Mouse (Mus musculus) adrenal gland, adult 2 months (tissue): ENCODE data around the gene Gm5800. TPM values are rescaled to one million over a fixed set of nuclear protein-coding genes. Genes with fewer than 3 reads are reported as not detected.
A peak's percentile ranks its signal among the peaks of the same experiment; 100 is the strongest.
"Not testable (repeated sequence)": the region's sequence is repeated elsewhere in the genome, so short reads cannot be mapped to it uniquely, and the experiment has no call there.

Experiments used
- DNase-seq: peaks from one replicate; pipeline ENCODE4 v3.0.0; 2021
- long read RNA-seq: library from polyadenylated mRNA; stranded (forward); transcript quantifications from one replicate; pipeline ENCODE4 v2.0.0, GENCODE M21; 2021
- polyA plus RNA-seq: library from polyadenylated mRNA; depleted of rRNA; stranded (reverse); fragments of >200 nt; gene quantifications from 2 replicates; pipeline ENCODE4 v1.2.3, GENCODE M21; 2012; rRNA removed
- total RNA-seq, 2 experiments: library from RNA; stranded (reverse); gene quantifications; 2 replicates each; pipeline ENCODE4 v1.2.3; 2021

Gm5800 gene
- total RNA-seq (not detected), polyA plus RNA-seq (not detected in 2 replicates)
- long read RNA-seq = 0 reads

- no peak for DNase-seq
Observed at GRCm38 (mm10) chr14:51717083-51717482, at the start of gene Gm5800. Gene Gm5800, minus strand, starts transcription at chr14:51717183.

GRCm38 (mm10) chr14:51755944-51756343 is 39.0 kb upstream of the Gm5800 start:
- DNase-seq = no peak

- DNase-seq = peak; percentile 18
Observed at GRCm38 (mm10) chr14:51740347-51741170, 23.6 kb upstream of the Gm5800 start.

- DNase-seq = no peak
Observed at GRCm38 (mm10) chr14:51739150-51739993, 22.4 kb upstream of the Gm5800 start.

- no peak for DNase-seq
Observed at GRCm38 (mm10) chr14:51738411-51739149, 21.6 kb upstream of the Gm5800 start.

- no peak for DNase-seq
Observed at GRCm38 (mm10) chr14:51737967-51738366, 21.0 kb upstream of the Gm5800 start.

- DNase-seq = not testable (repeated sequence)
Observed at GRCm38 (mm10) chr14:51695368-51695767, 21.6 kb downstream of the Gm5800 start, which contains the start of gene Gm17079. Gene Gm17079, minus strand, starts transcription at chr14:51695468.

- DNase-seq = no peak
Observed at GRCm38 (mm10) chr14:51677269-51677668, 39.7 kb downstream of the Gm5800 start.

Other genes starting within 250 kb of the Gm5800 start
- not detected for gene Gm5622, start 164.4 kb downstream of the Gm5800 start, total RNA-seq
- not detected in 2 replicates for gene Gm5622, start 164.4 kb downstream of the Gm5800 start, polyA plus RNA-seq
- not detected for gene Gm17175, start 143.1 kb downstream of the Gm5800 start, total RNA-seq
- not detected in 2 replicates for gene Gm17175, start 143.1 kb downstream of the Gm5800 start, polyA plus RNA-seq
- gene Gm17174, start 125.0 kb downstream of the Gm5800 start, total RNA-seq = not detected
- gene Gm17174, start 125.0 kb downstream of the Gm5800 start, polyA plus RNA-seq = not detected in 2 replicates
- not detected for gene Gm17078, start 105.9 kb downstream of the Gm5800 start, total RNA-seq
- gene Gm17078, start 105.9 kb downstream of the Gm5800 start, polyA plus RNA-seq = not detected in 2 replicates
- not detected for gene Gm4181, start 81.5 kb downstream of the Gm5800 start, total RNA-seq
- not detected in 2 replicates for gene Gm4181, start 81.5 kb downstream of the Gm5800 start, polyA plus RNA-seq
- gene Gm17079, start 21.7 kb downstream of the Gm5800 start, total RNA-seq = not detected
- gene Gm17079, start 21.7 kb downstream of the Gm5800 start, polyA plus RNA-seq = not detected in 2 replicates
- not detected for gene Ang4, start 56.4 kb upstream of the Gm5800 start, total RNA-seq
- gene Ang4, start 56.4 kb upstream of the Gm5800 start, polyA plus RNA-seq = not detected in 2 replicates
- gene AY358078, start 82.9 kb upstream of the Gm5800 start, total RNA-seq = not detected
- gene AY358078, start 82.9 kb upstream of the Gm5800 start, polyA plus RNA-seq = not detected in 2 replicates
- gene Ear6, start 136.5 kb upstream of the Gm5800 start, total RNA-seq = not detected
- not detected in 2 replicates for gene Ear6, start 136.5 kb upstream of the Gm5800 start, polyA plus RNA-seq
- gene Mettl17, start 167.7 kb upstream of the Gm5800 start, total RNA-seq = 10 to 100 TPM; 31.0 to 33.4 TPM
- gene Mettl17, start 167.7 kb upstream of the Gm5800 start, polyA plus RNA-seq = 48.8 and 99.4 TPM in 2 replicates
- under 1 TPM; 0.45 to 0.58 TPM for gene Slc39a2, start 175.7 kb upstream of the Gm5800 start, total RNA-seq
- gene Slc39a2, start 175.7 kb upstream of the Gm5800 start, polyA plus RNA-seq = 0.48 and 0.61 TPM in 2 replicates
- 100 to 1,000 TPM; 223 to 343 TPM for gene Ndrg2, start 197.0 kb upstream of the Gm5800 start, total RNA-seq
- gene Ndrg2, start 197.0 kb upstream of the Gm5800 start, polyA plus RNA-seq = 390 and 417 TPM in 2 replicates
- gene Tppp2, start 201.2 kb upstream of the Gm5800 start, total RNA-seq = not detected
- not detected in 2 replicates for gene Tppp2, start 201.2 kb upstream of the Gm5800 start, polyA plus RNA-seq
- gene Rnase13, start 205.6 kb upstream of the Gm5800 start, total RNA-seq = not detected
- not detected in 2 replicates for gene Rnase13, start 205.6 kb upstream of the Gm5800 start, polyA plus RNA-seq